In the genomic region with DNA sequence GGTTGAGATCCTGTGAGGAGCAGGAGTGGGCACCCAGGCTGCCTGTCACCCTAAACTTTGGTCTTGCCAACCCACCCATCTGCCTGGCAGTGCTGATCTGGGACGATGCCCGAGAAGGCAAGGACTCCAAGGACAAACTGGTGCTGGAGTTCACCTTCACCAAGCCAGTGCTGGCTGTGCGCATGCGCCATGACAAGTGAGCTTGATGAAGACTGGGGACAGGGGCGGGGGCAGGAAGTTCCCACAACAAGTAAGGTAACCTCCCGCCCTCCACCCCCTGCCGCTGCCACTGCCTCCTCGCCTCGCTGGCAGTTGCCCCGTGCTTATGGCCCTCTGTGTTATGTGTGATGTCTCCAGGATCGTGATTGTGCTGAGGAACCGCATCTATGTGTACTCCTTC, we compare ENCODE assay signal across 18 mouse cellular contexts. TPM values are rescaled to one million over a fixed set of nuclear protein-coding genes. Genes with fewer than 3 reads are reported as not detected.
"Had no signal": no experiment of that assay in that cellular context is flagged by ENCODE, and none has a peak within 500 bp of the region (broad histone marks: within the 10 kb centered on the region; RNA-seq: fewer than 3 reads in every experiment).

No protein-coding gene starts in this region.

- DNase-seq: gastrocnemius, postnatal 14 days; gastrocnemius, postnatal 36 days; heart, adult 11 months; heart, adult 2 months; heart, postnatal 10 days; heart, postnatal 4 days; kidney, adult 18-20 months; kidney, adult 8-10 months; kidney, postnatal 14 days; kidney, postnatal 36 days; layer of hippocampus, adult 9-11 months; layer of hippocampus, postnatal 36 days; liver; liver, embryonic 13.5 days; liver, postnatal 0 days had no signal

RNA-seq across cellular contexts. Expression of a gene that starts 3.8 kb away (rescaled TPM):
- total RNA-seq: gastrocnemius, postnatal 14 days; gastrocnemius, postnatal 36 days; heart, postnatal 10 days; heart, postnatal 4 days; layer of hippocampus, adult 8-10 months; layer of hippocampus, postnatal 14 days; left cerebral cortex, postnatal 25 days had no signal
